ENCODE assay signal across 10 mouse cellular contexts in the genomic region with DNA sequence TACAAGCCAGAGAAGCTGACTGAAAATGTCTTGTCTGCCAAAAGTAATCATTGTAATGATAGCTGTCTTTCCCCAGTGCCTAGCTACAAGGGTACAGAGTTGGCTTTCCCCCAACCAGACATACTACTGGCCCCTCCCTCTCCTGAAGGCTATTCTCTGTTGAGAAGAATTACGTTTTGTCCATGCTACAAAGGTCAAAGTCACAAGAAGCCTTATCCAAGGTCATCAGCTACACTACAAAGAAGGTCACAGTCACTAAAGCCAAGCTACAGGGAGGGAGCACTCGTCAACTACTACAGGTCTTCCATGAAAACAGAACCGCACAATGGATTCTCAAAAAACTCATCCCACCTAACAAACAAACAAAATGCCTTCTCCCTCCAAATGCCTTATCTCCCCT. TPM values are rescaled to one million over a fixed set of nuclear protein-coding genes. Genes with fewer than 3 reads are reported as not detected.
DNase-seq lines count a peak whose midpoint lies in the region; ATAC-seq and TF ChIP-seq lines count a peak whose summit lies in the region.
"Had no signal": no experiment of that assay in that cellular context is flagged by ENCODE, and none has a peak within 500 bp of the region (broad histone marks: within the 10 kb centered on the region; RNA-seq: fewer than 3 reads in every experiment).

No protein-coding gene starts in this region.

- ATAC-seq in heart, embryonic 14.5 days (ENCODE audit: insufficient number of reproducible peaks, insufficient read depth, low FRiP score, low read depth), result no peak
- ATAC-seq in liver, embryonic 12.5 days, result no peak

- no peak overlapping the region for H3K4me2 ChIP-seq in heart, embryonic 14.5 days (ENCODE audit: low read length)
- H3K4me2 ChIP-seq in liver, embryonic 12.5 days, result no peak overlapping the region

- no peaks in the 10 kb centered on the region for H3K9me3 ChIP-seq in heart, embryonic 14.5 days (ENCODE audit: control insufficient read depth, low read length)
- no peaks in the 10 kb centered on the region for H3K9me3 ChIP-seq in liver, embryonic 12.5 days (replicated peaks)

- no peak overlapping the region for H3K4me3 ChIP-seq in heart, embryonic 14.5 days (ENCODE audit: control insufficient read depth in 1 of 2, insufficient read depth in 1 of 2, low read depth in 1 of 2, low read length in 2 of 2)
- no peak overlapping the region for H3K4me3 ChIP-seq in liver, embryonic 12.5 days
- no peak overlapping the region for H3K4me3 ChIP-seq in cortical plate, adult 2 months (ENCODE audit: insufficient read depth, low read length)
- H3K4me3 ChIP-seq: myocyte had no signal

- no peak overlapping the region for H3K9ac ChIP-seq in heart, embryonic 14.5 days (ENCODE audit: low read length)
- H3K9ac ChIP-seq in liver, embryonic 12.5 days, result no peak overlapping the region

- intact Hi-C loops in heart, postnatal 14 days (cut with DNase I), result no loop called here
- intact Hi-C loops in left cerebral cortex, postnatal 36 days (cut with DNase I), result loop anchor here (2.0 kb wide), 1 partner anchor 30 kb away; no protein-coding TSS in a partner anchor

- no peaks in the 10 kb centered on the region for H3K27me3 ChIP-seq in heart, embryonic 14.5 days (ENCODE audit: control insufficient read depth, insufficient read depth, low read length)
- no peaks in the 10 kb centered on the region for H3K27me3 ChIP-seq in liver, embryonic 12.5 days (replicated peaks)

- H3K36me3 ChIP-seq in heart, embryonic 14.5 days (ENCODE audit: control insufficient read depth, insufficient read depth, low read length), result no peaks in the 10 kb centered on the region
- no peaks in the 10 kb centered on the region for H3K36me3 ChIP-seq in liver, embryonic 12.5 days

- peak overlapping the region; percentile 63 to 85 for H3K27ac ChIP-seq in heart, embryonic 14.5 days (replicated peaks in 1 of 2; ENCODE audit: control insufficient read depth in 1 of 2, insufficient read depth in 1 of 2, low read depth in 2 of 2, low read length in 2 of 2)
- H3K27ac ChIP-seq in liver, embryonic 12.5 days, result peak overlapping the region; percentile 30; the same call in 1 of the 2 replicates
- peak overlapping the region; percentile 5; the same call in 1 of the 2 replicates for H3K27ac ChIP-seq in cortical plate, adult 2 months (ENCODE audit: insufficient read depth, low read length)

- DNase-seq in adrenal gland, adult (ENCODE audit: inconsistent age in 2 of 2, low spot score in 1 of 2), result peak; percentile 55 to 87
- no peak for DNase-seq in adrenal gland, adult 18-20 months (ENCODE audit: low spot score in 2 of 2)
- no peak for DNase-seq in heart, postnatal 14 days
- DNase-seq in liver, result no peak
- DNase-seq in left cerebral cortex, postnatal 36 days (ENCODE audit: low spot score in 2 of 2), result no peak
- DNase-seq: thymus, postnatal 25 days had no signal

- TF ChIP-seq POLR2A in cortical plate, adult 2 months (IDR thresholded peaks at IDR 0.05; ENCODE audit: extremely low read depth, insufficient read depth, low read length), result no peak

- TF ChIP-seq CTCF in cortical plate, adult 2 months (IDR thresholded peaks at IDR 0.05; ENCODE audit: extremely low read depth, insufficient read depth, low read length), result no peak

- 59% methylated on average over 3 of the region's 3 CpGs for WGBS in heart, embryonic 14.5 days
- WGBS in liver, embryonic 12.5 days (ENCODE audit: insufficient replicate concordance), result 75% methylated on average over 3 of the region's 3 CpGs

- H3K4me1 ChIP-seq in heart, embryonic 14.5 days (ENCODE audit: control insufficient read depth in 2 of 2, insufficient read depth in 2 of 2, low read length in 2 of 2), result peaks cover 8 to 16% of the 10 kb centered on the region in 2 experiments
- peaks cover 12% of the 10 kb centered on the region for H3K4me1 ChIP-seq in liver, embryonic 12.5 days
- peaks cover 4% of the 10 kb centered on the region; the same call in 1 of the 2 replicates for H3K4me1 ChIP-seq in cortical plate, adult 2 months (ENCODE audit: control insufficient read depth, insufficient read depth, low read length)

RNA-seq across cellular contexts. Expression of a gene that starts 49.7 kb away (rescaled TPM):
- total RNA-seq in adrenal gland, adult 18-20 months (2021), result 100 to 1,000 TPM; 108 to 123 TPM
- 98.0 and 107 TPM in 2 replicates for polyA plus RNA-seq in heart, embryonic 14.5 days (2014; fragmentation: Nextera tagmentation; extraction: Ambion mirVana)
- 100 to 1,000 TPM; 271 to 291 TPM for total RNA-seq in heart, postnatal 14 days (2021)
- 15.1 and 17.5 TPM in 2 replicates for polyA plus RNA-seq in liver, embryonic 12.5 days (2016; fragmentation: Nextera tagmentation; extraction: Ambion mirVana)
- 137 and 141 TPM in 2 replicates for polyA plus RNA-seq in cortical plate, adult 2 months (2012; rRNA removed)
- total RNA-seq in left cerebral cortex, postnatal 36 days (2021), result 100 to 1,000 TPM; 187 to 233 TPM

Comparison
In these comparisons a context has a peak if more than half of its experiments do, and no peak if none do; other contexts are left out.
1. DNase-seq: peak in adrenal gland, adult (2 of 2); none in adrenal gland, adult 18-20 months (0 of 2), heart, postnatal 14 days (0 of 2), liver (single experiment) and left cerebral cortex, postnatal 36 days (0 of 2).
2. H3K27ac ChIP-seq: peak in every context shown above with its lines; median percentile 74 in heart, embryonic 14.5 days; 30 in liver, embryonic 12.5 days; 5 in cortical plate, adult 2 months.